Mouse (Mus musculus) kidney, embryonic 14.5 days (tissue): ENCODE data around the gene Zfp617. TPM values are rescaled to one million over a fixed set of nuclear protein-coding genes. Genes with fewer than 3 reads are reported as not detected.

Experiments used
- polyA plus RNA-seq: library from polyadenylated mRNA; unstranded; fragments of >200 nt; fragmentation: Nextera tagmentation; extraction: Ambion mirVana; gene quantifications from 2 replicates; pipeline ENCODE4 v1.2.1, GENCODE M21; 2014

Zfp617 gene
- polyA plus RNA-seq, 1 experiment from 2014 or later, result 29.1 TPM

Other genes with a start within 250 kb of the Zfp617 start
- gene Unc13a, start 236.9 kb upstream of the Zfp617 start, polyA plus RNA-seq, result 0.50 and 0.53 TPM in 2 replicates
- gene Jak3, start 232.3 kb upstream of the Zfp617 start, polyA plus RNA-seq, result 3.0 and 5.2 TPM in 2 replicates
- 1.2 TPM in 1 of 2 replicates, not detected in the other for gene Insl3, start 219.4 kb upstream of the Zfp617 start, polyA plus RNA-seq
- gene B3gnt3, start 206.8 kb upstream of the Zfp617 start, polyA plus RNA-seq, result 1.1 and 1.6 TPM in 2 replicates
- gene Fcho1, start 182.9 kb upstream of the Zfp617 start, polyA plus RNA-seq, result 5.5 and 6.5 TPM in 2 replicates
- gene Zfp709, start 26.6 kb upstream of the Zfp617 start, polyA plus RNA-seq, result 6.9 and 7.7 TPM in 2 replicates
- 4.8 and 10.5 TPM in 2 replicates for gene Zfp882, start within 50 bp of the Zfp617 start, polyA plus RNA-seq
- gene Zfp961, start 42.4 kb downstream of the Zfp617 start, polyA plus RNA-seq, result 28.3 and 32.4 TPM in 2 replicates
- gene Cyp4f18, start 101.0 kb downstream of the Zfp617 start, polyA plus RNA-seq, result 0.86 and 1.2 TPM in 2 replicates
- not detected in 2 replicates for gene Olfr372, start 132.6 kb downstream of the Zfp617 start, polyA plus RNA-seq
- 0.04 TPM in 1 of 2 replicates, not detected in the other for gene Olfr373, start 174.5 kb downstream of the Zfp617 start, polyA plus RNA-seq
- gene Olfr374, start 198.4 kb downstream of the Zfp617 start, polyA plus RNA-seq, result 0.10 TPM in 1 of 2 replicates, not detected in the other
- gene Tpm4, start 226.3 kb downstream of the Zfp617 start, polyA plus RNA-seq, result 699 and 718 TPM in 2 replicates